Mouse (Mus musculus): ENCODE measurements around the gene Arl2. TPM values are rescaled to one million over a fixed set of nuclear protein-coding genes. Genes with fewer than 3 reads are reported as not detected.
A peak's percentile ranks its signal among the peaks of the same experiment; 100 is the strongest.

Gene Arl2
- polyA plus RNA-seq, 1 experiment from 2014 or later = 78.2 TPM

DNA sequence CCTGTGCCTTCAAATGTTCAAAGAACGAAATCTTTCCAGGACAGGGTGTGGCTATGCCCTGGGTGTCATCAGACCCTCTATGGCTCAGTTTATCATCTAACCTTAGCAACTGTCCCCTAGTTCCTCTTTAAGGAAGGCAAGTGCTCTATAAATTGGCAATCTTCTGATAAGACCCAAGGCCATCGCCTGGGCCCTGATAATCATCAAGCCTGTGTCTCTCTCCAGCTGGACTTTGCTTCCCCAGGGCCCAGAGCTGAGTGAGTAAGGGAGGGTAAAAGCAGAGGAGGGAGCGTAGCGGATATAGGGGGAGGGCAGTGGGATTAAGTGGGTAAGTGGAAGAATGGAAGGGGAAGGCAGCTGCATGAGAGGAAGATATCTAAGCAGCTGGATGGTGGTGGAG is 36.9 kb downstream of the Arl2 start:
- H3K4me3 ChIP-seq (replicated peaks) = no peak overlapping the region
- H3K27ac ChIP-seq = no peak overlapping the region
- H3K36me3 ChIP-seq = peaks cover 6% of the 10 kb centered on the region; the same call in 1 of the 2 replicates
- no peak overlapping the region for H3K9ac ChIP-seq (replicated peaks)
- ATAC-seq (ENCODE audit: insufficient number of reproducible peaks, insufficient read depth, low FRiP score, low TSS enrichment, low read depth) = no peak
- no peaks in the 10 kb centered on the region for H3K4me1 ChIP-seq (replicated peaks)
- H3K27me3 ChIP-seq = no peaks in the 10 kb centered on the region
- WGBS = 77% methylated on average over 4 of the region's 4 CpGs
- H3K9me3 ChIP-seq = no peaks in the 10 kb centered on the region
- no peak overlapping the region for H3K4me2 ChIP-seq

DNA sequence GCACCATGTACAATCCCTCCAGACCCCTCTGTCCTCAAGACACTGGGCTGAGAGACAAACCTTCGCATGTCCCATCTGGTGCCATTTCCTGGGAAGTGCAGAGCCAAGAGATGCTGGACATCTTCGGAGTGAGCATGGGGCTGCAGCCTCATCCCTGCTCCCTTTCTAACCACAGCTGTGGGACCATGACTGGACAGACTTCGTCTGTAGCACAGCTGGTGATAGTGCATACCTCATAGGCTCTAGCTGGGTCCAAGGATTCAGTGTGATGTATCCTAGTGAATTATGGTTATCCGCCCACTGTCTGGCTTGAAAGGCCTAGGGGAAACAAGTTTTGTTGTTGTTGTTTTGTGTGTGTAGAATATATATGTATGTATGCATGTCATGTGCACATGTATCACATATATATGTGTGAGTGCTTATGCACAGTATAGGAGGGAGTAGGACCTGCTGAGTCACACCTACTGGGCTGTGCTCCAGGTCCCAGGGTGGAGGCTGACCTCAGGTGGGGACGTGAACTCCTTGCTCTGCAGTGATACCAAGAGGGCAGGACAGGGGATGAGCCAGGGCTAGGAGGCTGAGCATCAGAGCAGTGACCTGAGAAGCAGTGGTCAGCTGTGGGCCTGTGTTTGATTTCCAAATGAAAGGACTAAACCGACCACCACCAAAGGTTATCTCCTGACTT is 39.0 kb downstream of the Arl2 start:
- H3K9ac ChIP-seq (replicated peaks) = no peak overlapping the region
- H3K36me3 ChIP-seq = peaks cover 16% of the 10 kb centered on the region
- WGBS = 84% methylated on average over 6 of the region's 6 CpGs
- no peaks in the 10 kb centered on the region for H3K27me3 ChIP-seq
- H3K9me3 ChIP-seq = no peaks in the 10 kb centered on the region
- no peak overlapping the region for H3K4me3 ChIP-seq (replicated peaks)
- ATAC-seq (ENCODE audit: insufficient number of reproducible peaks, insufficient read depth, low FRiP score, low TSS enrichment, low read depth) = no peak
- no peak overlapping the region for H3K27ac ChIP-seq
- no peaks in the 10 kb centered on the region for H3K4me1 ChIP-seq (replicated peaks)
- no peak overlapping the region for H3K4me2 ChIP-seq

DNA sequence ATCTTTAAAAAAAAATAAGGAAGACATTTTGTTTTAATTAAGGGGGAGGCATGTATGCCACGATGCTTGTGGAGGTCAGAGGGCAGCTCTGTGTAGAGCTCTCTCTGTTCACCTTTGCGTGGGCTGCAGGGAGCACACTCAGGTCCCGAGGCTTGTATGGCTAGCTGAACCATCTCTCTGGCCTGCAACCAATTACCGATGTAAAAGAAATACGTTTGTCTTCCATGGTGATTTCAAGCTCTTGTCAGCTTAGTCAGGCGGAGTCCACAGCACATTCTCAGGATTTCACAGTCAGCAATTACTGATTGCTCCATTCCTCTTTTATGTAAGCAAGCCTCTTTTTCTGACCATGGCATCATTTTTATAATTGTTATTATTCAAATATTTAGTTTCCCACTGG is 40.2 kb downstream of the Arl2 start:
- H3K27ac ChIP-seq = no peak overlapping the region
- H3K4me1 ChIP-seq (replicated peaks) = no peaks in the 10 kb centered on the region
- H3K4me2 ChIP-seq = no peak overlapping the region
- H3K9ac ChIP-seq (replicated peaks) = no peak overlapping the region
- H3K27me3 ChIP-seq = no peaks in the 10 kb centered on the region
- H3K36me3 ChIP-seq = peaks cover 25% of the 10 kb centered on the region
- no peaks in the 10 kb centered on the region for H3K9me3 ChIP-seq
- no peak for ATAC-seq (ENCODE audit: insufficient number of reproducible peaks, insufficient read depth, low FRiP score, low TSS enrichment, low read depth)
- no peak overlapping the region for H3K4me3 ChIP-seq (replicated peaks)
- WGBS = 29% methylated on average over 6 of the region's 6 CpGs

DNA sequence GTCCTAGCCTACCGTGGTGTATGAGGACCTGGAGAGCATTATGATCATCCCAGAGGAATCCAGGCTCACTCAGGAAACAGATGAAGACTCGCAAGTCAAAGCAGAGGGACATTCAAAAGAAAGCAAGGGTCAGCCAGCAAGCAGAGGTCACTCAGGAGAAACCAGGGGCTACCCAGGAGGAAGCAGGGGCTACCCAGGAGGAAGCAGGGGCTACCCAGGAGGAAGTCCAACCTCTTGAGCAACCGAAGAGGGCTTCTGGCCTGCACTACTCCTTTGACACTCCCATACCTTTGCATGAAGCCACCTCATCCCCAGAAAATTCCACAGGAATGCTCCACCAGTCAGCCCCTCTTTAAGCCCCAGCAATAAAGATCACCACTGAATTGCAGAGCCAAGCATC is 43.5 kb downstream of the Arl2 start:
- peaks cover 48% of the 10 kb centered on the region for H3K36me3 ChIP-seq
- H3K9me3 ChIP-seq = no peaks in the 10 kb centered on the region
- H3K9ac ChIP-seq (replicated peaks) = no peak overlapping the region
- no peak overlapping the region for H3K4me2 ChIP-seq
- H3K4me3 ChIP-seq (replicated peaks) = no peak overlapping the region
- WGBS = 88% methylated on average over 3 of the region's 3 CpGs
- no peak for ATAC-seq (ENCODE audit: insufficient number of reproducible peaks, insufficient read depth, low FRiP score, low TSS enrichment, low read depth)
- H3K4me1 ChIP-seq (replicated peaks) = no peaks in the 10 kb centered on the region
- no peak overlapping the region for H3K27ac ChIP-seq
- no peaks in the 10 kb centered on the region for H3K27me3 ChIP-seq

DNA sequence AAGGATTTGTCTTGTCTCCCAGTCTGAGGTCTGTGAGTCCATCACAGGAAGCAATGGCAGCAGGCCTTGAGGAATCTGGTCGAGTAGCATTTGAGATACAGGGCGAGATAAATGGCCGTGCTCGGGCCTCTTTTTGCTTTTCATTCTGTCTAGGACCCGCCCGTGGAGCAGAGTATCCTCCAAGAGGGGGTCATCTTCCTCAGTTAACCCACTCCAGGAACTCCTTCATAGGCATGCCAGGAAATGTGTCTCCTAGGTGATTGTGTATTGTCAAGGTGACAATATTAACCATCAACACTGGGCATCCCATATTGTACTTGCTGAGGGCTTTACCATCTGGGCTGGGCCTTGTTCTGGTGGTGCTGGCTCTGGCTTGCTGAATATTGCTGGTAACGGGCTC is 47.2 kb downstream of the Arl2 start, which contains the start of gene AC131692.1:
Gene AC131692.1, plus strand, starts transcription at position 301 of the 400 bp plus-strand sequence.
- no peak within 1 kb of the TSS for H3K27ac ChIP-seq
- H3K4me2 ChIP-seq = no peak within 1 kb of the TSS
- 92% methylated on average over 7 of the region's 7 CpGs for WGBS
- no peak within 1 kb of the TSS for H3K4me3 ChIP-seq (replicated peaks)
- peaks cover 78% of the 10 kb centered on the region for H3K36me3 ChIP-seq
- no peaks in the 10 kb centered on the region for H3K4me1 ChIP-seq (replicated peaks)
- no peaks in the 10 kb centered on the region for H3K27me3 ChIP-seq
- no peak within 1 kb of the TSS for H3K9ac ChIP-seq (replicated peaks)
- ATAC-seq (ENCODE audit: insufficient number of reproducible peaks, insufficient read depth, low FRiP score, low TSS enrichment, low read depth) = no peak
- H3K9me3 ChIP-seq = no peaks in the 10 kb centered on the region

DNA sequence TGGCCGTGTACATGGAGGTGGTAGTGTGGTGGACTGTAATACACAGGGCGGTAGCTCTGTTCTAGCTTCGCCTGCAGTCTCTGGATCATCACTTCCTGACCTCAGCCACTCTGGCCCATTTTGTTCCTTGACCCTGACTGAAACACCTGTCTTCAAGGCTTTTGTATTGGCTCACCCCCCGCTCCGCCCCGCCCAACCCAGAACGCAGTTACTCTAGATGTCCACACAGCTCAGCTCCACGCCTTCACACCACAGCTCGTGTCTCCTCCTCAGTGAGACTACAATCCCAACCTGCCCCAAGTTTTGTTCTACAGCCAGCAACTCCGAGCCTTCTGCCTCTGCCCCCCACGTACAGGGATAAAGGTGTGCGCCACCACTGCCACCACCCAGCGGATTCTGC is 52.5 kb downstream of the Arl2 start:
- Histone ChIP-seq H3K9me3 (no peaks in the 10 kb centered on the region), H3K27ac (no peak overlapping the region), H3K36me3 (peaks cover 70% of the 10 kb centered on the region), H3K9ac (replicated peaks) (no peak overlapping the region), H3K4me3 (replicated peaks) (no peak overlapping the region), H3K4me1 (replicated peaks) (peaks cover 11% of the 10 kb centered on the region), H3K4me2 (no peak overlapping the region), H3K27me3 (no peaks in the 10 kb centered on the region)
- WGBS = 95% methylated on average over 13 of the region's 13 CpGs
- no peak for ATAC-seq (ENCODE audit: insufficient number of reproducible peaks, insufficient read depth, low FRiP score, low TSS enrichment, low read depth)

DNA sequence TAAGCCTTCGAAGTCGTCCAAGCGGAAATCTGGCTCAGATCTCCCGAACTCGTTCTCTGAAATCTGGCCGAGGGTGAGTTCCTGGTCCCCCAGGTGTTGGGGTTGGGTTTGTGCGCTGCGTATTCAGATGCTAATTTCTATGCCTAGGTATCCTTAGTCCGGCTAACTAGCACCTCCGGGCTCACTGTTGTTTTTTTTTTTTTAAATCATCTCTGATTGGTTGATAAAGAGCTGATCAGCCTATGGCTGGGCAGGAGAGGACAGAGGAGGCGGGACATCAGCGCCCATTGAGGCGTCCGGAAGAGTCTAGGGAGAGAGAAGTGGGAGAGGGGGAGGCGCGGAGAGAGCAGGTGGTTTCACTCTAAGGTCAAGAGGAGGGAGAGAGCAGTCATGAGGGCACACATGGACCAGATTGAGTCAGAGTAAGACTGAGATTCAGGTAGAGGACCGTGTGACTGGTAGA is 55.9 kb downstream of the Arl2 start:
- H3K27me3 ChIP-seq = no peaks in the 10 kb centered on the region
- WGBS = 1% methylated on average over 17 of the region's 17 CpGs
- peak overlapping the region; percentile 96 for H3K4me2 ChIP-seq
- H3K9me3 ChIP-seq = no peaks in the 10 kb centered on the region
- ATAC-seq (ENCODE audit: insufficient number of reproducible peaks, insufficient read depth, low FRiP score, low TSS enrichment, low read depth) = 0 out of 2 replicates have a peak, but pooled peaks have one; percentile 34
- H3K9ac ChIP-seq (replicated peaks) = peak overlapping the region; percentile 70
- H3K4me1 ChIP-seq (replicated peaks) = peaks cover 17% of the 10 kb centered on the region
- peak overlapping the region; percentile 56 for H3K27ac ChIP-seq
- peaks cover 67% of the 10 kb centered on the region for H3K36me3 ChIP-seq
- peak overlapping the region; percentile 81 for H3K4me3 ChIP-seq (replicated peaks)

DNA sequence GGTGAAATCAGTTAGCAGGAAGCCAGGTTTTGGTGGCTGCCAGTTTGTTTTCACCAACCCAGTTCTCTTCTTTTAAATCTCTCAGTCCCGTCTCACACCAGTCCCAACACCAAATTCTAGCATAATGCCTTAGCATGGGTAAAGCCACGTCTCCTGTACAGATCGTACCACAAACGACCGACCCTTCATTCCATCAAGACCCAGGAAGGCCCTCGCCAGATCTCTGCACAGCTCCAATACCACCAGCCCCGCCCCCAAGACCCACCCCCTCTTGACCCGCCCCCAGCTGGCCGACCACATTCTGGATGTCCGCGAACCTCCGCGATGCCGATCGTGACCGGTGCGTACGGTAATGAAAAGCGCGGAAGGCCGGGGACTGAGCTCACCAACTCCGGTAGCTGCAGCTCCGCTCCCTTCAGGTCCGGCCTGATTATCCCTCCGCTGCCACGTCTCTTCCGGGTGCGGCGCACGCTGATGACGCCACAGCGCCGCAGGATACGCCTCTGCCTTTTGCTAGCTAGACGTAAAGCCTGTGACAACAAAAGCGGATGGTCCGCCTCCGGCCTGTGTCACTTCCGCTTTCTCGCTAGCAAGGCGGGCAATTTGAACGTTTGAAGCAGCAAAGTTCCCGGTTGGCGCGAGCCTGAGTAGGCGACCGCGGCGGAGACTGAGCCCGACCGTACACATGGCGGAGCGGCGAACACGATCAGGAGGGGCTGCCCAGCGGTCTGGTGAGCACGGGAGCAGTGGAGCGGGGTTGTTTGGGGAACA is 56.7 kb downstream of the Arl2 start, which contains the start of the genes Zfpl1 and Cdca5:
Gene Zfpl1, minus strand, starts transcription at position 479 of the 771 bp plus-strand sequence.
Gene Cdca5, plus strand, starts transcription at position 506 of the 771 bp plus-strand sequence.
- Histone ChIP-seq H3K36me3 (peaks cover 67% of the 10 kb centered on the region), H3K27ac (peak within 1 kb of the TSS; percentile 56), H3K4me3 (replicated peaks) (peak within 1 kb of the TSS; percentile 81), H3K9me3 (no peaks in the 10 kb centered on the region), H3K9ac (replicated peaks) (peak within 1 kb of the TSS; percentile 70), H3K27me3 (no peaks in the 10 kb centered on the region), H3K4me1 (replicated peaks) (peaks cover 17% of the 10 kb centered on the region), H3K4me2 (peak within 1 kb of the TSS; percentile 96)
- ATAC-seq (ENCODE audit: insufficient number of reproducible peaks, insufficient read depth, low FRiP score, low TSS enrichment, low read depth) = peak; percentile 89
- WGBS = under 1% methylated on average over 58 of the region's 58 CpGs

Other genes starting within 250 kb of the Arl2 start
- 5.5 and 6.6 TPM in 2 replicates for gene Tigd3, start 247.4 kb downstream of the Arl2 start, polyA plus RNA-seq (2016; fragmentation: Nextera tagmentation; extraction: Ambion mirVana)
- 192 and 199 TPM in 2 replicates for gene Dpf2, start 228.5 kb downstream of the Arl2 start, polyA plus RNA-seq (2016; fragmentation: Nextera tagmentation; extraction: Ambion mirVana)
- gene Cdc42ep2, start 216.7 kb downstream of the Arl2 start, polyA plus RNA-seq (2016; fragmentation: Nextera tagmentation; extraction: Ambion mirVana) = 2.7 and 3.0 TPM in 2 replicates
- gene Pola2, start 177.3 kb downstream of the Arl2 start, polyA plus RNA-seq (2016; fragmentation: Nextera tagmentation; extraction: Ambion mirVana) = 91.5 and 91.9 TPM in 2 replicates
- not detected in 2 replicates for gene Slc22a20, start 155.4 kb downstream of the Arl2 start, polyA plus RNA-seq (2016; fragmentation: Nextera tagmentation; extraction: Ambion mirVana)
- gene Capn1, start 125.7 kb downstream of the Arl2 start, polyA plus RNA-seq (2016; fragmentation: Nextera tagmentation; extraction: Ambion mirVana) = 7.0 and 7.7 TPM in 2 replicates
- gene Syvn1, start 95.0 kb downstream of the Arl2 start, polyA plus RNA-seq (2016; fragmentation: Nextera tagmentation; extraction: Ambion mirVana) = 25.1 and 28.0 TPM in 2 replicates
- 76.7 and 79.1 TPM in 2 replicates for gene Mrpl49, start 83.8 kb downstream of the Arl2 start, polyA plus RNA-seq (2016; fragmentation: Nextera tagmentation; extraction: Ambion mirVana)
- 775 and 779 TPM in 2 replicates for gene Fau, start 83.7 kb downstream of the Arl2 start, polyA plus RNA-seq (2016; fragmentation: Nextera tagmentation; extraction: Ambion mirVana)
- gene Znhit2, start 80.4 kb downstream of the Arl2 start, polyA plus RNA-seq (2016; fragmentation: Nextera tagmentation; extraction: Ambion mirVana) = 33.1 and 39.0 TPM in 2 replicates
- 24.4 and 26.3 TPM in 2 replicates for gene Tm7sf2, start 73.2 kb downstream of the Arl2 start, polyA plus RNA-seq (2016; fragmentation: Nextera tagmentation; extraction: Ambion mirVana)
- gene Vps51, start 64.3 kb downstream of the Arl2 start, polyA plus RNA-seq (2016; fragmentation: Nextera tagmentation; extraction: Ambion mirVana) = 67.7 and 72.7 TPM in 2 replicates
- gene Tmem262, start 61.5 kb downstream of the Arl2 start, polyA plus RNA-seq (2016; fragmentation: Nextera tagmentation; extraction: Ambion mirVana) = not detected in 2 replicates
- gene Gm28374, start 59.3 kb downstream of the Arl2 start, polyA plus RNA-seq (2016; fragmentation: Nextera tagmentation; extraction: Ambion mirVana) = 2.7 and 4.1 TPM in 2 replicates
- gene Zfpl1, start 56.6 kb downstream of the Arl2 start, polyA plus RNA-seq (2016; fragmentation: Nextera tagmentation; extraction: Ambion mirVana) = 71.5 and 75.6 TPM in 2 replicates
- 45.1 and 49.7 TPM in 2 replicates for gene Cdca5, start 56.6 kb downstream of the Arl2 start, polyA plus RNA-seq (2016; fragmentation: Nextera tagmentation; extraction: Ambion mirVana)
- gene AC131692.1, start 47.1 kb downstream of the Arl2 start, polyA plus RNA-seq (2016; fragmentation: Nextera tagmentation; extraction: Ambion mirVana) = 0.56 and 0.82 TPM in 2 replicates
- gene Naaladl1, start 35.8 kb downstream of the Arl2 start, polyA plus RNA-seq (2016; fragmentation: Nextera tagmentation; extraction: Ambion mirVana) = 0.54 and 0.71 TPM in 2 replicates
- gene Sac3d1, start 22.9 kb downstream of the Arl2 start, polyA plus RNA-seq (2016; fragmentation: Nextera tagmentation; extraction: Ambion mirVana) = 55.0 and 58.8 TPM in 2 replicates
- gene Snx15, start 13.2 kb downstream of the Arl2 start, polyA plus RNA-seq (2016; fragmentation: Nextera tagmentation; extraction: Ambion mirVana) = 33.1 and 33.2 TPM in 2 replicates
- not detected in 2 replicates for gene Batf2, start 565 bp downstream of the Arl2 start, polyA plus RNA-seq (2016; fragmentation: Nextera tagmentation; extraction: Ambion mirVana)
- gene Majin, start 42.8 kb upstream of the Arl2 start, polyA plus RNA-seq (2016; fragmentation: Nextera tagmentation; extraction: Ambion mirVana) = not detected in 2 replicates
- gene Gpha2, start 84.8 kb upstream of the Arl2 start, polyA plus RNA-seq (2016; fragmentation: Nextera tagmentation; extraction: Ambion mirVana) = 2.0 and 2.4 TPM in 2 replicates
- gene Ppp2r5b, start 94.3 kb upstream of the Arl2 start, polyA plus RNA-seq (2016; fragmentation: Nextera tagmentation; extraction: Ambion mirVana) = 22.7 and 23.7 TPM in 2 replicates
- gene Atg2a, start 100.1 kb upstream of the Arl2 start, polyA plus RNA-seq (2016; fragmentation: Nextera tagmentation; extraction: Ambion mirVana) = 11.1 and 11.2 TPM in 2 replicates
- 71.5 and 71.6 TPM in 2 replicates for gene Ehd1, start 135.2 kb upstream of the Arl2 start, polyA plus RNA-seq (2016; fragmentation: Nextera tagmentation; extraction: Ambion mirVana)
- 0.69 and 0.96 TPM in 2 replicates for gene Cdc42bpg, start 164.9 kb upstream of the Arl2 start, polyA plus RNA-seq (2016; fragmentation: Nextera tagmentation; extraction: Ambion mirVana)
- 103 and 107 TPM in 2 replicates for gene Men1, start 193.4 kb upstream of the Arl2 start, polyA plus RNA-seq (2016; fragmentation: Nextera tagmentation; extraction: Ambion mirVana)
- gene Map4k2, start 199.6 kb upstream of the Arl2 start, polyA plus RNA-seq (2016; fragmentation: Nextera tagmentation; extraction: Ambion mirVana) = 13.5 and 13.6 TPM in 2 replicates
- gene Sf1, start 222.1 kb upstream of the Arl2 start, polyA plus RNA-seq (2016; fragmentation: Nextera tagmentation; extraction: Ambion mirVana) = 164 and 171 TPM in 2 replicates
- gene Pygm, start 242.9 kb upstream of the Arl2 start, polyA plus RNA-seq (2016; fragmentation: Nextera tagmentation; extraction: Ambion mirVana) = 6.3 and 6.5 TPM in 2 replicates